Mouse (Mus musculus) lung, adult 2 months (tissue): ENCODE data around the gene Igsf3.

ENCODE experiments used
- CTCF ChIP-seq: fragments of 200-500 bp; IDR thresholded peaks from 2 replicates; pipeline ENCODE4 v1.5.1; 2011; ENCODE audit warnings: mild to moderate bottlenecking, low read length, control low read depth; ENCODE audit not compliant: insufficient read depth
- POLR2A ChIP-seq: fragments of 200-500 bp; IDR thresholded peaks from 2 replicates; pipeline ENCODE4 v1.6.1; 2011; ENCODE audit warnings: low read depth, mild to moderate bottlenecking, control low read depth, low read length, borderline replicate concordance; ENCODE audit errors: extremely low read depth

- no peak for TF ChIP-seq CTCF
- TF ChIP-seq POLR2A: no peak
Measured at GRCm38 (mm10) chr3:101393103-101393644, 16.3 kb downstream of the Igsf3 start.
